Mouse (Mus musculus) C2C12 (cell line): ENCODE data around the gene Pcbp4.

Source experiments
- CTCF ChIP-seq: IDR thresholded peaks from one replicate; pipeline ENCODE4 v1.5.1; 2011; ENCODE audit not compliant: control insufficient read depth, insufficient read depth, insufficient read length
- USF1 ChIP-seq: IDR thresholded peaks from one replicate; pipeline ENCODE4 v1.6.1; 2011; ENCODE audit warnings: low read depth, mild to moderate bottlenecking, control low read depth, moderate library complexity

DNA sequence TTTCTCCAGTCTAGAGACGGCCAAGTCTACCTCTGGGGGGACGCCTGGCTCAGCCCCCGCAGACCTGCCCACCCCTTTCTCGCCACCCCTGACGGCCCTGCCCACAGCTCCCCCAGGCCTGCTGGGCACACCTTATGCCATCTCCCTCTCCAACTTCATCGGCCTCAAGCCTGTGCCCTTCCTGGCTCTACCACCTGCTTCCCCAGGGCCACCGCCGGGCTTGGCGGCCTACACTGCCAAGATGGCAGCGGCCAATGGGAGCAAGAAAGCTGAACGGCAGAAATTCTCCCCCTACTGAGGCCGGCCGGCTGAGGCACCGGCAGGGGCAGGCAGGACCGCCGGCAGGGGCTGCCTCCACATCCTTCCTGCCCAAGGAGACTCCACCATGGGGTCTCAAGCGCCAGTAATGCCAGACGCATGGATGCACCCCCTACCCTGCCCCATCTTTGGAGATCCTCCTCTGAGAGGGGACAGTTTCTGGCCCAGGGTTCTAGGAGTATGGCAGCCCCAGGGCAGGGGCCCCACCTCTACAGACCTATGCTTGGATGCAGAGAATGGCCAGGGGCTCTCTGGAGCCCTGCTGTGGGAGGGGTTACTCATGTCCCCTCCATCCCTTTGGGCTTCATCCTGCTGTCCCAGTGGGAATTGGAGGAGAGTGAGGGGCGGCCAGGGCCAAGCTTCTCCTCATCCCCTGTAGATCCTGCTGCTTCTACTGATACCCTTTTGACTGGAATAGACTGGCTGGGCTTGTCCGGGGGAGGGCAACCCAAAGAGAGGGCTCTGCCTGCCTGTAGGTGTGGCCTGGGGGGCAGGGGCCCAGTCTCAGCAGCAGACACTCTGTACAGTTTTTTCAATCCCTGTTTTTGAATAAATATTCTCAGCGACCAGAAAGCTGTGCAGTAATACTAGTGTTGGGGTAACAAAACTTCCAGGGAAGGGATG is 10.3 kb downstream of the Pcbp4 start:
- no peak for TF ChIP-seq CTCF
- no peak for TF ChIP-seq USF1
